Mouse (Mus musculus) adrenal gland (tissue): ENCODE measurements around the gene Wdr70.

Experiments
- intact Hi-C: fragments of 180-260 bp; cut with DNase I; formaldehyde crosslinking; loops from one replicate; pipeline ENCODE4 v1.15.1; 2025

The Wdr70 gene

DNA sequence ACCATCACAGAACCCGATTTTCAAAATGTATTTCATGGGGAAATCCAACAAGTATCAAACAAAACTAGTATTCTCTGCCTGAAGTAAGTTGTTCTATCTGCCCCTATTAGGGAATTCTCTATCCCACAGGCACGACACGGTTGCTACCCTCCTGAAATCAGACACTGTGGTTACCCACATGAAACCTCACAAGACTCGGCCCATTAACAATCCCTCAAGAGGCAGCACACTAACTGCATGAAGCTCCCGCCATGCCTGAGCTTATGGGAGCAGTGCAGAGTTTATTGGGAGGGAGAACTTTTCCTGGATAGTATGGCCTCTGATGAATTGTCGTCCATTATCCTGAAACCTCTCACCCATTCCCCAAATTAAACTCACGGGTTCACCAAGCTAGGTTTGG is 67.8 kb downstream of the Wdr70 start:
- intact Hi-C loops = no loop called here

DNA sequence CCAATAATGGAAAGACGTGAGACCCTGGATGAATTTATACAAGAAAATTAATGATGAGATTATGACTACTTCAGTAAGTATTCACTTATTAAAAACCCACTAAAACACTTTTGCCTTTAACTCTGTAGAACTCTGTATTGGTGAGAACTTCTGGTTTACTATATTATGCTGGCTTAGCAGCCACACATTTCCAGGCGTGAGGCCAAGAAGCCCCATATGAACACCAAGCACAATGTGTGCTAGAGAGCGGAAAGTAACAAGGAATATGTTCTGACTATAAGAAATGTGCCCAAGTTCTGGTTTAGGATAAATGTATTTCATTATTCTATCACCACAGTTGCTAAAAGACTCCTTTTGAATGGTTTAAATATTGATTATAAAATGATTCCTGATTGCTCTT is 68.4 kb downstream of the Wdr70 start:
- intact Hi-C loops = no loop called here

GRCm38 (mm10) chr15:8027503-8027902 is 71.5 kb downstream of the Wdr70 start:
- intact Hi-C loops = no loop called here

- intact Hi-C loops = no loop called here
Observed at GRCm38 (mm10) chr15:8011418-8011817, 87.6 kb downstream of the Wdr70 start.

- intact Hi-C loops = no loop called here
Observed at GRCm38 (mm10) chr15:8007413-8007812, 91.6 kb downstream of the Wdr70 start.

DNA sequence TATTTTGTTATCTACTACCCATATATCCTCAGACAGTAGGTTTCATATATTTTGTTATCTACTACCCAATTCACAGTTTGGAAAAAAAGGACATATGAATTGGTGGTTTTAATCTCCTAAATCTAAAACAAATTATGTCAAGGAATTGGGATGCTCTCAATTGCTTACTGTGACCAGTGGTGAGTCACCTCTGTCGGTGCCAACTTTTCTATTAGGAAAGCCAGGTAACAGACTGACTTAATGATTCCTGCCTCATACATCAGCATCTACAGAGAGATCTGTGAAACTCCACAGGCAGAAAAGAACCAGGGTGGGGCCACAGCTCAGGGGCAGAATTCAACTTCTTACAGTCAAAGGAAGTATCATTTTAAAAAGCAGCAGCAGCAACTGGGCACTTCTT is 93.0 kb downstream of the Wdr70 start:
- intact Hi-C loops = no loop called here

DNA sequence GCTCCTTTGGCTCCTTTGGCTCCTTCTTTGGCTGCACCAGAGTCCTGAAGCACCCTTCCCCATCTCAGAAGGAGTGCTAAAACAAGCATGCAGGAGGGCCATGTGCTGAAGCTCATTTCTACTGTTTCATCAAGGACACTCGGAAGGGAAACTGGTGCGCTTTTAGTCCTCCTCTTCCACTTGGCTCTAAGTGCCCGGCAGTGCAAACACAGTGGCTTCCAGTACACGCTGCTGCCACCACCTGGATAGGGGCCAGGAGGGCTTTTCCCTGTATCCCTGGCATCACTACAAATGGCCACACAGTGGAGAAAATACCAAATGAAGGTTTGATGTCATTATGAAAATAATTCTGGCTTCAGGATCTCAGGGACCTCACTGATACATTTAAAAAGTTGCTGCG is 93.5 kb downstream of the Wdr70 start:
- intact Hi-C loops = no loop called here

GRCm38 (mm10) chr15:8003789-8004188 is 95.2 kb downstream of the Wdr70 start:
- intact Hi-C loops = no loop called here

- intact Hi-C loops = no loop called here
Observed at GRCm38 (mm10) chr15:7998843-7999546, 100.0 kb downstream of the Wdr70 start.

DNA sequence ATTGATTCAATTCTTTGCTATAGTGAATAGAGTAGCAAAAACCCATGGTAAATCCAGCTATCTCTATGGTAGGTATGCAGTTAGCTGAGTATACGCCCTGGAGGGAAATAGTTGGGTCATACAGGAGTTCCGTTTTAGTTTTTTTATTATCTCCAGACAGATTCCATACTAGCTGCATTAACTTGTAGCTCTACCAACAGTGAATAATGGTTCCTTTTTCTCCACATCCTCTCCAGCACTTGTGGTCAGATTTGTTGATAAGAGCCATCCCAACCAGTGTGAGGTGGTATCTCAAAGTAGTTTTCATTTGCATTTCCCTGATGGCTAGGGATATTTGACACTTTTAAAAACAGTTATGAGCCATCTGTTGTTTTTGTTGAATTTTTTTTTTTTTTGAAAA is 100.9 kb downstream of the Wdr70 start:
- intact Hi-C loops = no loop called here

- intact Hi-C loops = no loop called here
Observed at GRCm38 (mm10) chr15:7993721-7994120, 105.3 kb downstream of the Wdr70 start.

DNA sequence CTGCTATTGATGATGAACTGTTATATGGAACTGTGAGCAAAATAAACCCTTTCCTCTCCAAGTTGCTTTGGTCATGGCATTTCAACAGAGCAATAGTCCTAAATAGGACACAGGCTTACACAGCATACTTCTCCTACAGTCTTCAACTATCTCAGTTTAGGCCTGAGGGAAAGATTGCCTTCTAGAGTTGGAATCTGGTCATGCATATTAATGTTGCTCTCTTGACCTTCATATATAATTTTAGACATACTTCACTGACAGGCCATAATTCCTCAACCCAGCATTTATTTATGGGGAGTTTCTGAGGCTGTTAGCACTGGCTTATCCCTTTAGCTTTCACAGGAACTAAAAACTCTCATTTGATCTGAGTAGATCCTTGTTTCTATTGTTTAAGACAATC is 108.9 kb downstream of the Wdr70 start:
- intact Hi-C loops = no loop called here

GRCm38 (mm10) chr15:7987374-7987773 is 111.6 kb downstream of the Wdr70 start:
- intact Hi-C loops = no loop called here

- intact Hi-C loops = no loop called here
Observed at GRCm38 (mm10) chr15:7986274-7986673, 112.7 kb downstream of the Wdr70 start.

DNA sequence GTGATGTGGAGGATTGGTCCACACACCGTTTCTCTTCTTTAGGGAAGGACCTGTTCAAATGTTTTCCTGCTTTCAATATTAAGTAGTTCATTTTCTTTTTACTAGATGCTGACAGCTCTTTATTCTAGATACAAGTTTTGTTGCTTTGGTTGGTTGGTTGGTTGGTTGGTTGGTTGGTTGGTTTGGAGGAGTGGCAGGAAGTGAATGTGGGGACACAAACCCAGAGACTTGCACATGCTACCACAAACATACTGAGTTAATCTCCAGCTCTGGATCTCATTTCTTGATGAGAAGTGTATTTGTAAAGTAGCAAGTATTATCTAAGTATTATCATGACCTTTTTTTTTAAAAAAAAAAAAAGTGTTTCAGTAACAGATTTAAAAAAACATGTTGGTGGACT is 120.4 kb downstream of the Wdr70 start:
- intact Hi-C loops = no loop called here

GRCm38 (mm10) chr15:7976775-7977174 is 122.2 kb downstream of the Wdr70 start:
- intact Hi-C loops = no loop called here

DNA sequence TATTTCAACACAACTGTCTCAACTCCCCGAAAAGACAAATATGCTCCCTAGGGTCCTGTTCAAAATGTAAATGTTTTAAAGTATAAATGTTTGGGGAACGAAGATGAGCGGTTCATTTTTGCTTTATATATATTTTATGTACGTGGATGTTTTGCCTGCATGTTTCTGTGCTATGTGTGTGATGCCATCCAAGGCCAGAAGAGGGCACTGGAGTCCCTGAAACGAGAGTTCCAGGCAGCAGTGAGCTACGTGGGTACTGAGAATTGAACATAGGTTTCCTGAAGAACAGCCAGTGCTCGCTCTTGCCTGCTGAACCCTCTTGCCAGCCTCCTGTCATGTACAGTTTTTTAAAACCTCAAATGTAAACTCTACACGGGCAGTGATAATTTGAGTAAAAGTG is 124.6 kb downstream of the Wdr70 start:
- intact Hi-C loops = no loop called here

- intact Hi-C loops = no loop called here
Observed at GRCm38 (mm10) chr15:7972528-7972927, 126.5 kb downstream of the Wdr70 start.

DNA sequence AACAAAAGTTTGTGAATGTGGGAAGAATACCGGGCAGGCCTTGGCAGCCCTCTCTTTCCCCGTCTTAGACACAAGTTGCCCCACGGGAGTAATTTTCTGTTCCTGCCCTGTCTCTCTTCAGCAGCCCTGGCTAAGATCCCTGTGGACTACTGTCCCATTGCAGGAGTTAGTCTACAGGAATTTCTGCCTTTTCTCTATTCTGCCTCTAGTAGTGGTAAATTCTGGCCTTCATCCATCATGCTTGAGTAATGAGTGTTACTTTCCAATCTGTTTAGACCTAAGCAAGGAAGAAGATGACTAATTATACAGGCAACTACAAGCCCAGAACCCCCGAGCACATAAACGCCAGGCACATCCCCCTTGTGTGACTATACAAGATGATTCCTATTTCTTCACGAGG is 136.2 kb downstream of the Wdr70 start:
- intact Hi-C loops = no loop called here

- intact Hi-C loops = no loop called here
Observed at GRCm38 (mm10) chr15:7961489-7961888, 137.5 kb downstream of the Wdr70 start.

GRCm38 (mm10) chr15:7956899-7957298 is 142.1 kb downstream of the Wdr70 start:
- intact Hi-C loops = no loop called here

GRCm38 (mm10) chr15:7950561-7950960 is 148.4 kb downstream of the Wdr70 start:
- intact Hi-C loops = no loop called here

DNA sequence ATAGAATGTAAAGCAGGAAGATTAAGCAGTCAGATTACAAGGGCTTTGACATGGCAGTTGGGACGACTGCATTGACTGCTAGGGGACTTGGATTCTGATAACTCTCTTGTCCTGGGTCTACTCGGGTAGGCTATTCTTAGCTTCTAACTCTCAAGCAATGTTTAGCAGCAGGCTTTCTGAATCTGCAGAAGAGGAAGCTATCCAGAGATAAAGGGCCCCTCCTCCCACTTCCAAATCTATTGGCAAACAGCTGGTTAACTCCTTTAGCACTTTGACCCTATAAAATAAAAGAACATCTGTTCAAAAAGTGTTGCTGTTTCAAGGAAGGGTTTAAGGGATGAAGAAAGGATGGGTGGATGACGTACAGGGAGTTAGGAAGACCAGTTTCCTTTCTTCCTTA is 157.3 kb downstream of the Wdr70 start:
- intact Hi-C loops = no loop called here
